Mouse (Mus musculus): ENCODE measurements around the gene 2010300C02Rik. TPM values are rescaled to one million over a fixed set of nuclear protein-coding genes. Genes with fewer than 3 reads are reported as not detected.

The 2010300C02Rik gene
- total and polyA plus RNA-seq, 2 experiments from 2014 or later = 5.3 to 10.0 TPM

GRCm38 (mm10) chr1:37698186-37698839 is 21.6 kb downstream of the 2010300C02Rik start:
- Histone ChIP-seq H3K4me3 (ENCODE audit: low read length) (no peak overlapping the region), H3K4me1 (ENCODE audit: insufficient read depth, low read length) (0 out of 2 replicates have a peak, but pooled peaks cover 8% of the 10 kb centered on the region), H3K27me3 (ENCODE audit: insufficient read depth, low read length) (no peaks in the 10 kb centered on the region), H3K27ac (peak overlapping the region; percentile 38; the same call in 1 of the 2 replicates), H3K4me2 (ENCODE audit: low read depth, low read length) (no peak overlapping the region), H3K36me3 (ENCODE audit: insufficient read depth, low read length) (no peaks in the 10 kb centered on the region), H3K9ac (replicated peaks; ENCODE audit: low read length) (no peak overlapping the region), H3K9me3 (ENCODE audit: low read length) (no peaks in the 10 kb centered on the region)
- ATAC-seq (peak; percentile 85), DNase-seq (ENCODE audit: low spot score) (peak; percentile 61)
- 55% methylated on average over 8 of the region's 8 CpGs for WGBS
- TF ChIP-seq CTCF (IDR thresholded peaks at IDR 0.05; ENCODE audit: low read depth) = no peak

GRCm38 (mm10) chr1:37696918-37697317 is 23.0 kb downstream of the 2010300C02Rik start:
- H3K27ac ChIP-seq = no peak overlapping the region
- no peak for TF ChIP-seq CTCF (IDR thresholded peaks at IDR 0.05; ENCODE audit: low read depth)
- no peaks in the 10 kb centered on the region for H3K9me3 ChIP-seq (ENCODE audit: low read length)
- H3K4me2 ChIP-seq (ENCODE audit: low read depth, low read length) = no peak overlapping the region
- peak; percentile 21 for DNase-seq (ENCODE audit: low spot score)
- no peaks in the 10 kb centered on the region for H3K27me3 ChIP-seq (ENCODE audit: insufficient read depth, low read length)
- no peak overlapping the region for H3K4me3 ChIP-seq (ENCODE audit: low read length)
- no peak for ATAC-seq
- no peaks in the 10 kb centered on the region for H3K36me3 ChIP-seq (ENCODE audit: insufficient read depth, low read length)
- H3K9ac ChIP-seq (replicated peaks; ENCODE audit: low read length) = no peak overlapping the region
- 0 out of 2 replicates have a peak, but pooled peaks cover 8% of the 10 kb centered on the region for H3K4me1 ChIP-seq (ENCODE audit: insufficient read depth, low read length)
- 34% methylated on average over 3 of the region's 3 CpGs for WGBS

- Histone ChIP-seq H3K4me2 (ENCODE audit: low read depth, low read length) (no peak overlapping the region), H3K9ac (replicated peaks; ENCODE audit: low read length) (no peak overlapping the region), H3K4me1 (ENCODE audit: insufficient read depth, low read length) (0 out of 2 replicates have a peak, but pooled peaks cover 8% of the 10 kb centered on the region), H3K27ac (no peak overlapping the region), H3K27me3 (ENCODE audit: insufficient read depth, low read length) (no peaks in the 10 kb centered on the region), H3K36me3 (ENCODE audit: insufficient read depth, low read length) (no peaks in the 10 kb centered on the region), H3K9me3 (ENCODE audit: low read length) (no peaks in the 10 kb centered on the region), H3K4me3 (ENCODE audit: low read length) (no peak overlapping the region)
- WGBS = 93% methylated on average over 9 of the region's 9 CpGs
- DNase-seq (ENCODE audit: low spot score) (no peak), ATAC-seq (no peak)
- no peak for TF ChIP-seq CTCF (IDR thresholded peaks at IDR 0.05; ENCODE audit: low read depth)
These were observed 24.2 kb downstream of the 2010300C02Rik start for GRCm38 (mm10) chr1:37695732-37696131.

GRCm38 (mm10) chr1:37694417-37694816 is 25.5 kb downstream of the 2010300C02Rik start:
- H3K4me1 ChIP-seq (ENCODE audit: insufficient read depth, low read length) = 0 out of 2 replicates have a peak, but pooled peaks cover 8% of the 10 kb centered on the region
- no peak overlapping the region for H3K9ac ChIP-seq (replicated peaks; ENCODE audit: low read length)
- H3K27ac ChIP-seq = no peak overlapping the region
- WGBS = 39% methylated on average over 8 of the region's 8 CpGs
- H3K4me3 ChIP-seq (ENCODE audit: low read length) = no peak overlapping the region
- no peaks in the 10 kb centered on the region for H3K27me3 ChIP-seq (ENCODE audit: insufficient read depth, low read length)
- no peak for TF ChIP-seq CTCF (IDR thresholded peaks at IDR 0.05; ENCODE audit: low read depth)
- H3K4me2 ChIP-seq (ENCODE audit: low read depth, low read length) = no peak overlapping the region
- H3K9me3 ChIP-seq (ENCODE audit: low read length) = no peaks in the 10 kb centered on the region
- no peaks in the 10 kb centered on the region for H3K36me3 ChIP-seq (ENCODE audit: insufficient read depth, low read length)
- no peak for DNase-seq (ENCODE audit: low spot score)
- ATAC-seq = no peak

GRCm38 (mm10) chr1:37691179-37691578 is 28.7 kb downstream of the 2010300C02Rik start:
- 46% methylated on average over 8 of the region's 8 CpGs for WGBS
- H3K9ac ChIP-seq (replicated peaks; ENCODE audit: low read length) = no peak overlapping the region

GRCm38 (mm10) chr1:37690665-37691064 is 29.2 kb downstream of the 2010300C02Rik start:
- no peak overlapping the region for H3K4me2 ChIP-seq (ENCODE audit: low read depth, low read length)
- peak; percentile 23 for TF ChIP-seq CTCF (IDR thresholded peaks at IDR 0.05; ENCODE audit: low read depth)
- H3K36me3 ChIP-seq (ENCODE audit: insufficient read depth, low read length) = no peaks in the 10 kb centered on the region
- no peak for DNase-seq (ENCODE audit: low spot score)
- peaks cover 6% of the 10 kb centered on the region; the same call in 1 of the 2 replicates for H3K4me1 ChIP-seq (ENCODE audit: insufficient read depth, low read length)
- 83% methylated on average over 5 of the region's 5 CpGs for WGBS
- no peak overlapping the region for H3K27ac ChIP-seq
- no peak for ATAC-seq
- H3K27me3 ChIP-seq (ENCODE audit: insufficient read depth, low read length) = no peaks in the 10 kb centered on the region
- H3K9me3 ChIP-seq (ENCODE audit: low read length) = no peaks in the 10 kb centered on the region
- no peak overlapping the region for H3K4me3 ChIP-seq (ENCODE audit: low read length)
- H3K9ac ChIP-seq (replicated peaks; ENCODE audit: low read length) = no peak overlapping the region

More at GRCm38 (mm10) chr1:37691179-37691578, 28.7 kb downstream of the 2010300C02Rik start:
- Histone ChIP-seq H3K4me1 (ENCODE audit: insufficient read depth, low read length) (peaks cover 6% of the 10 kb centered on the region; the same call in 1 of the 2 replicates), H3K4me2 (ENCODE audit: low read depth, low read length) (no peak overlapping the region), H3K36me3 (ENCODE audit: insufficient read depth, low read length) (no peaks in the 10 kb centered on the region), H3K4me3 (ENCODE audit: low read length) (no peak overlapping the region), H3K27ac (no peak overlapping the region), H3K9me3 (ENCODE audit: low read length) (no peaks in the 10 kb centered on the region), H3K27me3 (ENCODE audit: insufficient read depth, low read length) (no peaks in the 10 kb centered on the region)
- DNase-seq (ENCODE audit: low spot score) (no peak), ATAC-seq (no peak)
- no peak for TF ChIP-seq CTCF (IDR thresholded peaks at IDR 0.05; ENCODE audit: low read depth)

GRCm38 (mm10) chr1:37689730-37690129 is 30.2 kb downstream of the 2010300C02Rik start:
- Histone ChIP-seq H3K4me2 (ENCODE audit: low read depth, low read length) (no peak overlapping the region), H3K4me3 (ENCODE audit: low read length) (no peak overlapping the region), H3K9ac (replicated peaks; ENCODE audit: low read length) (no peak overlapping the region), H3K4me1 (ENCODE audit: insufficient read depth, low read length) (peaks cover 6% of the 10 kb centered on the region; the same call in 1 of the 2 replicates), H3K27me3 (ENCODE audit: insufficient read depth, low read length) (no peaks in the 10 kb centered on the region), H3K27ac (no peak overlapping the region), H3K9me3 (ENCODE audit: low read length) (no peaks in the 10 kb centered on the region), H3K36me3 (ENCODE audit: insufficient read depth, low read length) (no peaks in the 10 kb centered on the region)
- no peak for ATAC-seq
- no peak for DNase-seq (ENCODE audit: low spot score)
- TF ChIP-seq CTCF (IDR thresholded peaks at IDR 0.05; ENCODE audit: low read depth) = no peak
- WGBS = 82% methylated on average over 6 of the region's 6 CpGs

Data from hindbrain, postnatal 0 days (tissue).